Mouse (Mus musculus) myocyte (in vitro differentiated cells): ENCODE data around the gene Flvcr1. TPM values are rescaled to one million over a fixed set of nuclear protein-coding genes. Genes with fewer than 3 reads are reported as not detected.

Experiments
- H3K27me3 ChIP-seq: one replicate; pipeline ENCODE4 v1.6.1; 2011; ENCODE audit not compliant: control insufficient read depth, insufficient read depth, insufficient read length
- H3K36me3 ChIP-seq: one replicate; pipeline ENCODE4 v1.6.1; 2011; ENCODE audit not compliant: control insufficient read depth, insufficient read depth
- H3K4me2 ChIP-seq: one replicate; pipeline ENCODE4 v1.6.1; 2011; ENCODE audit warnings: low read depth, control low read depth
- H3K4me3 ChIP-seq: one replicate; pipeline ENCODE4 v1.5.1; 2011; ENCODE audit warnings: mild to moderate bottlenecking, control low read depth, moderate library complexity
- H3K79me2 ChIP-seq: one replicate; pipeline ENCODE4 v1.6.1; 2011; ENCODE audit not compliant: control insufficient read depth, insufficient read depth
- H3ac ChIP-seq: one replicate; pipeline ENCODE4 v1.6.1; 2011; ENCODE audit not compliant: control insufficient read depth, insufficient read length
- CEBPB ChIP-seq: IDR thresholded peaks from 2 replicates; pipeline ENCODE4 v1.6.1; 2011; ENCODE audit warnings: mild to moderate bottlenecking, moderate library complexity; ENCODE audit not compliant: poor library complexity, insufficient read depth, severe bottlenecking
- E2F4 ChIP-seq: IDR thresholded peaks from one replicate; pipeline ENCODE4 v1.6.1; 2011; ENCODE audit warnings: mild to moderate bottlenecking, control low read depth, moderate library complexity; ENCODE audit not compliant: insufficient read depth
- MAX ChIP-seq: IDR thresholded peaks from one replicate; pipeline ENCODE4 v1.6.1; 2011; ENCODE audit warnings: low read depth, mild to moderate bottlenecking, control low read depth
- MYOD1 ChIP-seq, 3 experiments: IDR thresholded peaks; one replicate each; pipeline ENCODE4 v1.6.1; 2011; ENCODE audit warnings: control low read depth in 2 of 3, low read depth in 2 of 3, mild to moderate bottlenecking in 2 of 3, moderate library complexity in 1 of 3; ENCODE audit not compliant: insufficient read length in 2 of 3, control insufficient read depth in 1 of 3
- MYOG ChIP-seq, 3 experiments: IDR thresholded peaks; one replicate each; pipeline ENCODE4 v1.6.1; 2011; ENCODE audit warnings: control low read depth in 2 of 3, low read depth in 2 of 3, mild to moderate bottlenecking in 2 of 3; ENCODE audit not compliant: insufficient read length in 2 of 3, control insufficient read depth in 1 of 3, insufficient read depth in 1 of 3
- POLR2A ChIP-seq: IDR thresholded peaks from one replicate; pipeline ENCODE4 v1.6.1; 2011; ENCODE audit warnings: low read depth, mild to moderate bottlenecking, control low read depth, moderate library complexity; ENCODE audit not compliant: insufficient read length
- POLR2AphosphoS2 ChIP-seq: IDR thresholded peaks from one replicate; pipeline ENCODE4 v1.6.1; 2011; ENCODE audit warnings: low read depth, control low read depth; ENCODE audit not compliant: insufficient read length
- REST ChIP-seq: IDR thresholded peaks from one replicate; pipeline ENCODE4 v1.6.1; 2011; ENCODE audit warnings: mild to moderate bottlenecking, control low read depth, moderate library complexity; ENCODE audit not compliant: insufficient read depth, insufficient read length
- SRF ChIP-seq: IDR thresholded peaks from one replicate; pipeline ENCODE4 v1.6.1; 2011; ENCODE audit warnings: low read depth; ENCODE audit not compliant: control insufficient read depth, insufficient read length
- TCF12 ChIP-seq: IDR thresholded peaks from one replicate; pipeline ENCODE4 v1.6.1; 2011; ENCODE audit warnings: mild to moderate bottlenecking, control low read depth; ENCODE audit not compliant: poor library complexity, insufficient read depth, severe bottlenecking
- TCF3 ChIP-seq: IDR thresholded peaks from one replicate; pipeline ENCODE4 v1.6.1; 2011; ENCODE audit warnings: low read depth, control low read depth; ENCODE audit not compliant: insufficient read length
- USF1 ChIP-seq: IDR thresholded peaks from one replicate; pipeline ENCODE4 v1.6.1; 2011; ENCODE audit warnings: low read depth, mild to moderate bottlenecking, control low read depth, moderate library complexity
- polyA plus RNA-seq: library from polyadenylated mRNA; unstranded; fragments of >200 nt; fragmentation: generic; extraction: Trizol; gene quantifications from one replicate; pipeline ENCODE4 v1.2.1, GENCODE M21; 2012; ENCODE audit warnings: missing spikeins

Gene Flvcr1
- polyA plus RNA-seq, 1 experiment = 2.2 TPM

DNA sequence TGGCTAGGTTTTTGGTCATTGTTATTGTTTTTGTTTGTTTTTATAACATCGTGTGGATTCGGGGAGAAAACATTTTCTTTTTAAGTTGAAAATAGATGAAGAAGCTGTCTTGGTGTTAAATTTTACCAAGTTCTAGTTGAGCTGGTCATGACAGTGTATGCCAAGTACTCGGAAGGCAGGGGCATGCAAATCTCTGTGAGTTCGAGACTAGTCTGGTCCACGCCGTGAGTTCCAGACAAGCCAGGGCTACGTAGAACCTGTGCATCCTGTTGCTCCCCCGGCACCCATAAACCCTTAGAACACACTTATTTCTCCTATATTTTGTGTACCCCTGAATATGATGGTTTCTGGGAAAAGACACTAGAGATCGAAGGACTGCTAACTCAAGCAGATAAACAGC is 37.7 kb upstream of the Flvcr1 start:
- no peak for TF ChIP-seq POLR2A
- TF ChIP-seq SRF = no peak
- no peak for TF ChIP-seq MYOD1 (IDR thresholded peaks at IDR 0.05; ENCODE audit: control insufficient read depth in 1 of 3, insufficient read length in 2 of 3, low read depth in 2 of 3)
- TF ChIP-seq TCF12 = no peak
- no peak for TF ChIP-seq REST
- TF ChIP-seq POLR2AphosphoS2 = no peak
- no peak for TF ChIP-seq TCF3
- TF ChIP-seq USF1 = no peak
- TF ChIP-seq MYOG (IDR thresholded peaks at IDR 0.05; ENCODE audit: control insufficient read depth in 1 of 3, insufficient read depth in 1 of 3, insufficient read length in 2 of 3, low read depth in 2 of 3) = no peak
- no peak for TF ChIP-seq CEBPB
- Histone ChIP-seq H3K36me3 (no peaks in the 10 kb centered on the region), H3K4me3 (peak overlapping the region; percentile 75), H3K79me2 (peaks cover 28% of the 10 kb centered on the region), H3ac (peak overlapping the region; percentile 21), H3K4me2 (peak overlapping the region; percentile 69), H3K27me3 (no peaks in the 10 kb centered on the region)

DNA sequence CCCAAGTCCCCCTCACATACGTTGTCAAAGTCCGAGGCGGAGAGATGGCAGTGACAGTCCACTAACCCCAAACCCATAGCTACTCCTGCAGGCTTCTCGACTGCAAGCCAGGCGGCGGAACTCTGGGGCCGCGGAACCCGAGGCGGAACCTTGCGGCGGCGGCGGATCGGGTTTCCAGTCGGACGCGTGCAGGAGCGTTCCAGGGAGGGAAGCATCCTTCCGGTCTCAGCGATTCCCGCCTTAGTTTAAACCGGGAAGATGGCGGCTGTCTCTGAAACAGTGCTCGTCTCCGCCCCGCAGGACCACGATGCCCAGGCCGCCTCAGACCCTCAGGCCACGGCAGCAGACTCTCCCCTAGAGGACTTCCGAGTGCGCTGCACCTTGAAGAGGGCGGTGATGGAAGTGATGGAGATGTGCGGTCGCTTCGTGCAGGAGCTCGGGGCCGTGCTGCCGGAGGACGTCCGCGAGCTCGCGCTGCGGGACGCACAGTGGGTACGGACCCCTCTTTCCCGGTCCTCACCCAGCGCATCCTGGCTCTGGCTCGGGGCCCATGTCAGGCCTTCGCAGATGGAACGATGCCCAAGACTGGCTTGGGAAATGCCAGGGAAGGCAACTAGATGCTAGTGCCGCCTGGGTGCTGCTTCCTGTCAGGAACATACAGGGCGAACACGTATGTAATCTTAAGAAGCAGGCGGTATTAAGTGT is 37.0 kb upstream of the Flvcr1 start, which contains the start of the genes Tatdn3 and Nsl1:
Tatdn3 (minus strand) TSS at position 152 of the 705 bp plus-strand sequence.
Nsl1 (plus strand) TSS at position 232 of the 705 bp plus-strand sequence.
- Histone ChIP-seq H3ac (peak within 1 kb of the TSS; percentile 21), H3K4me3 (peak within 1 kb of the TSS; percentile 75), H3K27me3 (no peaks in the 10 kb centered on the region), H3K4me2 (peak within 1 kb of the TSS; percentile 88), H3K36me3 (no peaks in the 10 kb centered on the region), H3K79me2 (peaks cover 28% of the 10 kb centered on the region)
- TF ChIP-seq MYOD1 (IDR thresholded peaks at IDR 0.05; ENCODE audit: control insufficient read depth in 1 of 3, insufficient read length in 2 of 3, low read depth in 2 of 3) (peak in 2 of 3 experiments; percentile 16 to 27), MAX (no peak), REST (peak; percentile 5), SRF (peak; percentile 33), TCF3 (no peak), POLR2AphosphoS2 (peak; percentile 91), USF1 (no peak), CEBPB (no peak), POLR2A (peak; percentile 88), E2F4 (peak; percentile 98), MYOG (IDR thresholded peaks at IDR 0.05; ENCODE audit: control insufficient read depth in 1 of 3, insufficient read depth in 1 of 3, insufficient read length in 2 of 3, low read depth in 2 of 3) (peak in 1 of 3 experiments; percentile 58), TCF12 (no peak)

DNA sequence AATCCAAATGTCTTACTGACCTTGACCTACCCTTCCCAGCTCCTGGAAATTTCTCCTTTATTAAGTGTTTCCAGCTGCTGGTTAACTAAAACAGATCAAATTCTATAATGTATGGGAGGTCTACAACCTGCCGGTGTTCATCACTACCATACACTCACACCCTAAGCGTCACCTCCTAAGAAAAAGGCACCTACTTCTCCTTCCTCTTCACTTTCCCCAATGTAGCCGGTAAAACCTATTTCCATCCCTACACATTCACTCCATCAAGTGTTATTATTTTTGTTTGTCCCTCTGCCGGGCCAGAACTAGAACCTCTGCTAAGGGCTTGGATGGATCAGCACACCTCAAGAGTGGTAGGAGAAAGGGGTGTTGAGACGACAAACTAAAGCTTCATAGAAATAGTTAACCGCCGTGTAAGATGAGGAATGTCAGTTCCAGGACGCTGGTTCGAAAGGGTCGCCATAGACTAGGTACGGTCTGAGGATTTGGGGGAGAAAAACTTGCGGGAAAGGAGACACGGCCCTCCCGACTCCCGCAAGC is 36.4 kb upstream of the Flvcr1 start:
- H3K79me2 ChIP-seq = peaks cover 28% of the 10 kb centered on the region
- H3ac ChIP-seq = peak overlapping the region; percentile 21
- peak overlapping the region; percentile 88 for H3K4me2 ChIP-seq
- H3K36me3 ChIP-seq = no peaks in the 10 kb centered on the region
- no peaks in the 10 kb centered on the region for H3K27me3 ChIP-seq
- no peak for TF ChIP-seq USF1
- no peak for TF ChIP-seq MYOG (IDR thresholded peaks at IDR 0.05; ENCODE audit: control insufficient read depth in 1 of 3, insufficient read depth in 1 of 3, insufficient read length in 2 of 3, low read depth in 2 of 3)
- TF ChIP-seq TCF12 = no peak
- peak overlapping the region; percentile 75 for H3K4me3 ChIP-seq

DNA sequence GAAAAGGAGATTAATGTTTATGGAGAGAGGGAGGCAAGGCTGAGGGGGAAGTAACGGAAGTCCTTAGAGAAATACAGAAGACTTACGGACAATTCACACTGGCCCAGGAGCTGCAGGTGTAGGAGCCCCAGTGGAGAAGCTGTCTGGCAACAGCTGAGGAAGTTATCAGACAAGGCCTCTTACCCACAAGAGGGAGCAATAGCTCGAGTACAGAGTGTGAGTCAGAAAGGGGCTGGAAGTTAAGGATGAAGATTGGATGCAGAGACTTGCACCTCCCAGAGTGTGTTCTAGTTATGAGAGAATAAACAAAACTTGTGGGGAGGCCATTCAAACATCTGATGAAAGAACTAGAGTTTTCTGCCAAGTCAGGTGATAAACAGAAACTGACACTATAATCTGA is 31.5 kb upstream of the Flvcr1 start:
- H3ac ChIP-seq = no peak overlapping the region
- no peak overlapping the region for H3K4me3 ChIP-seq
- no peaks in the 10 kb centered on the region for H3K27me3 ChIP-seq
- H3K4me2 ChIP-seq = no peak overlapping the region
- H3K79me2 ChIP-seq = no peaks in the 10 kb centered on the region
- no peaks in the 10 kb centered on the region for H3K36me3 ChIP-seq
- TF ChIP-seq TCF3 = no peak
- no peak for TF ChIP-seq E2F4
- no peak for TF ChIP-seq MYOG (IDR thresholded peaks at IDR 0.05; ENCODE audit: control insufficient read depth in 1 of 3, insufficient read depth in 1 of 3, insufficient read length in 2 of 3, low read depth in 2 of 3)
- no peak for TF ChIP-seq TCF12
- TF ChIP-seq USF1 = no peak
- no peak for TF ChIP-seq POLR2AphosphoS2
- no peak for TF ChIP-seq MAX
- TF ChIP-seq POLR2A = no peak
- TF ChIP-seq SRF = no peak
- no peak for TF ChIP-seq MYOD1 (IDR thresholded peaks at IDR 0.05; ENCODE audit: control insufficient read depth in 1 of 3, insufficient read length in 2 of 3, low read depth in 2 of 3)
- TF ChIP-seq REST = no peak
- TF ChIP-seq CEBPB = no peak

DNA sequence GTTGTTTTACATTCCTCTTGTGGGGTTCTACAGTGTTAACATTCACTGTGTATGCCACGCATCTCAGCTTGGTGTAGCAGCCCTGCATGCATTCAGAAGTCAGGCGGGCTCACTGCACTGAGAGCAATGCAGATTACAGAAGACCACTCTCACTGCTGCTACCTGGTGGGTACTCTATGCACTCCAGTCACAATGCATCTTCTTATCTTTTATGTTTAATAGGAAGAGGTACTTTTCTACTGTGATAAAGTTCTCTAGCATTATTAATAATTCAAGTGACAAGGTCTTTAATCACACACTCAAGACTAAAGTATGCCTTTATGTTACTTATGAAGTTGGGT is 29.5 kb upstream of the Flvcr1 start:
- no peak overlapping the region for H3ac ChIP-seq
- H3K4me3 ChIP-seq = no peak overlapping the region
- TF ChIP-seq SRF (no peak), CEBPB (no peak), POLR2A (no peak)
- no peaks in the 10 kb centered on the region for H3K36me3 ChIP-seq
- no peaks in the 10 kb centered on the region for H3K79me2 ChIP-seq
- no peak overlapping the region for H3K4me2 ChIP-seq
- H3K27me3 ChIP-seq = no peaks in the 10 kb centered on the region
